Mouse (Mus musculus): ENCODE measurements around the gene Ppp1r27.
"Not testable (repeated sequence)": the region's sequence is repeated elsewhere in the genome, so short reads cannot be mapped to it uniquely, and the experiment has no call there.

The Ppp1r27 gene

GRCm38 (mm10) chr11:120575940-120576339 lies 25.0 kb upstream of the Ppp1r27 start:
- no peak for DNase-seq (ENCODE audit: low read depth)

DNA sequence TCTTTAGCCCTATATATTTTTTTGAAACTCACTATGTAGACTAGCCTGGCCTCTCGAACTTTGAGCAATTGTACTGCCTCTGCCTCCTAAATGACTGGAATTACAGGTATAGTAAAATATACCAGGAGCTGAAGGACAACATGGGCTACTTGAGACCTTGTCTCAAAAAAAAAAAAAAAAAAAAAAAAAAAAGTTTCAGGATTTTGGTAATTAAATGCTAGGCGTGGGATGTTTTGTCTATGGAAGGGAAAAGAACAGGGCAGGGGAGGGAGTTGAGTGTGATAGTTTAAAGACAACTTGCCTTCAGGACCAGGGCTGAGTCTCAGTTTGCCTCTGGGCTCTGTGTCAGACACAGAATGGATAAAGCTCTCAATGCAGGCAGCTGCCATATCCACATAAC lies 24.1 kb upstream of the Ppp1r27 start:
- no peak for DNase-seq (ENCODE audit: low read depth)

DNA sequence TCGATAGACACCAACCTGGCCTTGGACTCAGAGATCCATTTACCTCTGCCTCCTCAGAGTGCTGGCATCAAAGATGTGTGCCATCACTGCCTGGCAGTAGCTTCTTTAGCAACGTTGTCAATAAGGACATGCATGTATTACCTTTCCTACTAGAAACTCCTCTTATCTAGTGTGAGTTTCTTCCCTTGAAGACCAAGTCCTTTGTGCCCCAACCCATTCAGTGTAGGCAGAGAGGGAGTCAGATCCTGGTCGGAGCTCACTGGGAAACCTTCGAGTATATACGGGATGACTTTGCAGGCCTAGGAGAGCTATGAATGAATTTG lies 23.3 kb upstream of the Ppp1r27 start:
- no peak for DNase-seq (ENCODE audit: low read depth)

DNA sequence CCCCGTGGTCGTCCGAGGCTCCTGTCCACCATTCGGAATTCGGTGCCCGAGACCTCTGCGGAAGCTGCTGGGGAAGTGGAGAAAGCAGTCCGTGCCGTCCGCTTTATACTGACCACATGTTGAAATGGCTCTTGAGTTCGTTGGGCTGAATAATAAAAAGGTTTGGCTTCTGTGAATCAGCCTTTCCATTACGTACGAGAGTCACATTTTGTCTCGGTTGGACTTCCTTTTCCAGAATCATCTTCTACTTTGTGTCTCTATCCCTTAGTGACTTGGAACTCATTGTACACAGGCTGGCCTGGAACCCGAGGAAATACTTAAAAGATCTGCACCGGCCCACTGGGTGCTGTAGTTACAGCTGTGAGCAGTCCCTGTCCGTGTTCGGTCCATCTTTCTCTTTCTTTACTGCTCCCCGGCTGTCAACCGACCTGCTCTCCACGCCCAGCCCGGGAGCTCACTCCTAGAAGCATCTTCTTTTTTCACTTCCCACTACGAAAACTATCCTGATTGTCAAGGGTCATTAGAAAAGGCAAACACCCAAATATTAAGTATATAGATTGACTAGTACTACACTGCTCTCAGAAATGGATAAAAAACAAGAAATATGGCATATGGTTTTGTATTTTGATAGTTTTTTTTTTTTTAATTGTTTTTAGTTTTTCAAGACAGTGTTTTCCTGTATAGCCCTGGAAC lies 22.8 kb upstream of the Ppp1r27 start:
- no peak for DNase-seq (ENCODE audit: low read depth)

- peak; percentile 100 for DNase-seq (ENCODE audit: low read depth)
These were observed 22.0 kb upstream of the Ppp1r27 start, which contains the start of gene P4hb for GRCm38 (mm10) chr11:120572752-120573584. Gene P4hb (minus strand): TSS chr11:120573253.

DNA sequence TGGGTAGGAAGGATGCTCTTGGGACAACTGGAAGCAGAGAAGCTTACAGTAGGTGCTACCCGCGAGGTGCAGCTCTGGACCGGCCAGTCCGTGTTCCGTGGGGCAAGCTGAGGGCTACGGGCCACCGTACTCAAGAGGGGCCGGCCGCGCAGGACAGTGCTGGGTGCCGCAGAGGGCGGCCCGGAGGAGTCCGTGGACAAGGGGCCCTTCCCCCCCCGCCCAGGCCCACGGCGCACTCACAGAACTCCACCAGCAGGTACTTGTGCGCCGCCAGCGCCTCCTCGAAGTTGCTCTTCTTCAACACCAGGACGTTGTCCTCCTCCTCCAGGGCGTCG lies 21.5 kb upstream of the Ppp1r27 start:
- no peak for DNase-seq (ENCODE audit: low read depth)

DNA sequence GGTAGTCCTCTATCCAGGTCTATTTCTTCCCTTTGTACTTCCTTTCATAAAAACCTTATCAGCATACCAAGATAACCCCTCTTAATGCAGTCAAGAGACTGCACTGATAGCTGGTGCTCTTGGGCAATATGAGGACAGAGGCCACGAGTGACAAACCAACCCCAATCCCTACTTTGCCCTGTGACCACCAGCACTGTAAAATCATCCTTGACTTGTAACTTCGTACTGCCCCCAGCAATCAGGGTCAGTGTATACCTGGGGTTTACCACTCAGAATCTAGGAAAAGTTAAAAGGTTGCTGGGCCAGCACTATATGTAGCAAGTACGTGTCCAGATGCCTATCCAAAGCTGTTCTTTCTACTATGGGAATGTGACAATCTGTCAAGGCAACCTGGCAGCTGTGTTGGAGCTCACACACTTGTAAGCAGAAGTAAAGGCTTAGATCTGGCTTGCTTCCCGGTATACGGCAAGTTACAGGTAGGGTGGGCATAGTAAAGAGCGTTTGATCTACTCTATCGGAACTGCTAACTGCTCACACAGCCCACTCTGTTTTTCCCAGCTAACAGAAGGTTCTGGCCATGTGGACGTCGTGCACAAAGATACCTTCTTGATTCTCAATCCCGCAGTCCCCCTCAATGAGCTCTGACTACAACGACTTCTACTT lies 21.0 kb upstream of the Ppp1r27 start:
- no peak for DNase-seq (ENCODE audit: low read depth)

DNA sequence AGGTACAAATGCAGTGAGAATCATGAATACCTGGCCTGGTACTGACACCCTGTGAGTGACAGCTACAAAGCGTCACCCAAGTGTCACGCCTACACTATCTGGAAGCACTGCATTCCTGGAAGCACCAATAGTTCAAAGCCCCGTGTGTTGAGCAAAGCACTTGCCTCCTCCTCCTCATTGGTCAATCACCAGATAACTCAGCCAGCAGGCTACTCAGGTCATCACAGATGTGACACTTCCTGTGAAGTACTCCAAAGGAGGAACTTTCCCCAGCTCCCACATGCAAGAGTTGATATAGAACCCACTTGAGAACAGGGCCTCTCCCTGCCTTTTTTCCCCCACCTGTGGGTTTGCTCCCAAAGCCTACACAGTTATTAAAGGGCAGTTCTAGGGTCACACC lies 20.2 kb upstream of the Ppp1r27 start:
- no peak for DNase-seq (ENCODE audit: low read depth)

GRCm38 (mm10) chr11:120568324-120568723 lies 17.4 kb upstream of the Ppp1r27 start:
- no peak for DNase-seq (ENCODE audit: low read depth)

- DNase-seq (ENCODE audit: low read depth) = peak; percentile 44
These were observed 14.2 kb upstream of the Ppp1r27 start for GRCm38 (mm10) chr11:120565114-120565513.

DNA sequence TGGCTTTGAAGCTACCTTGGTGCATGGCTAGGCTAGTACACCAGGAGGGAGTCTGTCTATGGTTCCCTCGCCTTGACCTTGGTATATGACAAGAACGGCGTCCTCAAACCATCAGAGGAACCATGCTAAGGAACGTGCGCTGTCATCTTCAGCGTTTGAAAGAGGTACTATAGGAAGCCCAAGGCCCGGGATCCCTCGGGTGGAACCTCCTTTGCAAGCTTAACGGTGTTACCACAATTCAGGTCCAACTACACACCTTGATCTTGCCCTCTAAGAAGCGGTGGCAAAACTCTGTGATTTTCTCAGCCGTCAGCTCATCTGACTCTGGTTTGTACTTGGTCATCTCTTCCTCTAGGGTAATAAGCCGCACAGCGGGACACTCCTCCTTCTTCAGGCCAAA lies 12.0 kb upstream of the Ppp1r27 start:
- no peak for DNase-seq (ENCODE audit: low read depth)

GRCm38 (mm10) chr11:120560952-120561728 lies 10.2 kb upstream of the Ppp1r27 start:
- DNase-seq (ENCODE audit: low read depth) = no peak

GRCm38 (mm10) chr11:120558843-120559242 lies 7.9 kb upstream of the Ppp1r27 start:
- DNase-seq (ENCODE audit: low read depth) = not testable (repeated sequence)

DNA sequence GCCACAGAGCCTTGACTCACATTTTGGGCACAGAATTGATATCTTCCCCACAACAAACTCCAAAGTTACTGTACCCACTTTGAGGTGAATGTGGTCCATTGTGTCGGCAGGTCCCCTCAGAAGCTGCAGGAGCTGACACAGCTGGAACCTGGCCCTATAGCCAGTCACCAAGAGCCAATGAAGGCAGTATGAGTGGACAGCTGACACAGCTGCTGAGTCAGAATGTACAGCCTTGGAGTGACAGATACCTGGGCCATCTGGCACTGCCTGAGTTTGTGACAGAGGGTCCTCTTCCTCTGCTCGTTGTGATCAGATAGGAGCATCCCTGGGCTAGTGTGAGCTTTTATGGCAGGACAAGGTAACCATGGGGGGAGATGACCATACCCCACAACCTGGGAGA lies 4.3 kb upstream of the Ppp1r27 start:
- DNase-seq (ENCODE audit: low read depth) = no peak

GRCm38 (mm10) chr11:120554834-120555233 lies 3.9 kb upstream of the Ppp1r27 start:
- peak; percentile 91 for DNase-seq (ENCODE audit: low read depth)

- peak; percentile 25 for DNase-seq (ENCODE audit: low read depth)
These were observed 1.8 kb upstream of the Ppp1r27 start for GRCm38 (mm10) chr11:120552736-120553135.

- DNase-seq (ENCODE audit: low read depth) = peak; percentile 46
These were observed 734 bp downstream of the Ppp1r27 start for GRCm38 (mm10) chr11:120549986-120550809.

DNA sequence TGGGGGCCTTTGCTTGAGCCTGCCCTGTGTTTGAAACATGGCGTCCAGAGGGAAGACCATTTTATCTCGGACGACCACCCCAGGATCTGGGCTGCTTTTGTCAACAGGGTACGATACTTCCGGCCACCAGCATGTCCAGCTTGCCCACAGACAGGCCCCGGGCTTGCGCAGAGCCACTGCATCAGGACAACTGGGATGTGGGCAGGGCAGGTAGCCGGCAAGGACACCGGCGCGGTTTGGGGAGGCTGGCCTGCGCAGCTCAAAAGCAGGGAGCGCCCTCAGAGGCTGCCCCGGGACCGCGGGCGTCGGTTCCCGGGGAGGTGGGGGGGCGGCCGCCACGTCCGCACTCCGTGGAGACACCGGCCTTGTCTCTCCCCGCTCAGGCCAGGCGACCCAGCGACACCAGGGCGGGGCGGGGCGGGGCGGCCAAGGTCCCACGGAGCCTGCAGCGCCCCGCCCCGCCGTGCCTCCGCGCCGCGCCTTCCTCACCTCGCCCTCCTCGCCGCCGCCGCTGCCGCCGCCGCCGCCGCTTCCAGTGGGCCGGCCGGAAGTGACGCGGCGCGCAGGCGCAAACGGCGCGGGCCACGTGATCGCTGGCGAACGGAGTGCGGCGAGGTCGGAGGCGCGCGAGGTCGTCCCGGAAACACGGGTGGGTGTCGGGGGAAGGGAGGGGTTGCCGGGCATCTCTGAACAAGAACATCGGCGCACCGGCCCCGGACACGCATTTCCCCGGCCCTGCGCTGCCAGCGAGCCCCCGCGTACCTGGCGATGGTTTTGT lies 1.6 kb downstream of the Ppp1r27 start, which contains the start of gene Mcrip1:
Gene Mcrip1 (minus strand): TSS at position 560 of the 778 bp plus-strand sequence.
- peak; percentile 95 for DNase-seq (ENCODE audit: low read depth)

DNA sequence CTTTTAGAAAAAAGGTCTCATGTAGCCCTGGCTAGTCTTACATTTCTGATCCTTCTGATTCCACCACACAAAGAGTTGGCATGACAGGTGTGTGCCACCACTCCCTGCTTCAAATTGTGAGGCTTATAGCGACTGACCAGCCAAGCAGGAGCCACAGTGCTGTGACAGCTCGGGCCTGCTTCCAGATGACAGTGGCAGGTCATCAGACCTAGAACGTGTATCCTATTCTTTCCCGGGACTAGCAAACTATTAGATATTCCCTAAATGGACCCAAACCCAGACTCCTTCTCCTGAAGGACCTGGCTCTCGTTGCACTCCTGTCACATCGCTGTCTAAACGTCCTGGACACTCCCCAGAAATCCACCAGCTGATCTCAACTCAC lies 2.2 kb downstream of the Ppp1r27 start:
- DNase-seq (ENCODE audit: low read depth) = no peak

GRCm38 (mm10) chr11:120548214-120548613 lies 2.7 kb downstream of the Ppp1r27 start:
- no peak for DNase-seq (ENCODE audit: low read depth)

DNA sequence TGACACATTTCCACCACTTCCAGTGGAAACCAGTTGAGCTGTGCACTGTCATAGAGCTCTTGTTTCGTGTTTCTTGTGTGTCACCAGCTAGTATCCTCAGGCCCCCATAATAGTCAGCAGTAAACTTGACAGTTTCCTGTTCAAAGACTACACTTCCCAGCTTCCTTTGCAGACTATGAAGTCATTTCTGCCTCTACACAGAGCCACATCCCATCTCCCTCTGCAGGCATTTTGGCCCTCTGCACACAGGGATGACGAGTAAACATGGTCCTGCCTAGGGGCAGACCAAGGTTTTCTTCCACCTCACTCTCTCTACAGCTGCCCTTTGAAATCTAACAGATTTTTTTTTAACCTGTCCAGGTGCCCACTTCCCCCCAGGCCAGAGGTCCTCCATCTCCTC lies 3.5 kb downstream of the Ppp1r27 start:
- peak; percentile 64 for DNase-seq (ENCODE audit: low read depth)
